Mouse (Mus musculus) adrenal gland, adult 8-10 months (tissue): ENCODE measurements around the gene Fgb. TPM values are rescaled to one million over a fixed set of nuclear protein-coding genes. Genes with fewer than 3 reads are reported as not detected.

ENCODE experiments used
- total RNA-seq, 4 experiments: library from RNA; stranded (reverse); gene quantifications; 2 replicates each; pipeline ENCODE4 v1.2.4; 2022

Fgb gene
- total RNA-seq, 4 experiments from 2014 or later, result 0.10 to 0.46 (median 0.26) TPM; not detected in 1

Other genes with a start within 250 kb of the Fgb start
- gene Rbm46, start 173.4 kb downstream of the Fgb start, total RNA-seq, result under 1 TPM; 0.17 to 0.43 (median 0.28) TPM
- gene Lrat, start 145.9 kb downstream of the Fgb start, total RNA-seq, result under 1 TPM in 2 of 4 experiments, not detected in 2; 0.03 to 0.11 TPM
- gene Fgg, start 42.1 kb downstream of the Fgb start, total RNA-seq, result 1 to 10 TPM in 1 of 4 experiments, under 1 TPM in 2, not detected in 1; 0.21 to 1.2 (median 0.67) TPM
- 1 to 10 TPM in 1 of 4 experiments, under 1 TPM in 1, not detected in 2; 0.93 to 1.6 TPM for gene Fga, start 23.8 kb downstream of the Fgb start, total RNA-seq
- gene Plrg1, start 5.7 kb upstream of the Fgb start, total RNA-seq, result 10 to 100 TPM; 46.5 to 54.5 (median 49.4) TPM
- under 1 TPM; 0.28 to 0.81 (median 0.56) TPM for gene Dchs2, start 78.1 kb upstream of the Fgb start, total RNA-seq